Mouse (Mus musculus): ENCODE data around the gene Nxf7. TPM values are rescaled to one million over a fixed set of nuclear protein-coding genes. Genes with fewer than 3 reads are reported as not detected.
"Not testable (repeated sequence)": the region's sequence is repeated elsewhere in the genome, so short reads cannot be mapped to it uniquely, and the experiment has no call there.

Nxf7 gene
- polyA plus RNA-seq, 1 experiment from 2014 or later: not detected

GRCm38 (mm10) chrX:135559665-135560064 is 38.9 kb downstream of the Nxf7 start:
- not testable (repeated sequence) for H3K9me3 ChIP-seq; H3K4me2 ChIP-seq; H3K27me3 ChIP-seq; H3K36me3 ChIP-seq; H3K9ac ChIP-seq; ATAC-seq (ENCODE audit: insufficient number of reproducible peaks, insufficient read depth, low FRiP score, low TSS enrichment, low read depth); H3K4me1 ChIP-seq; H3K27ac ChIP-seq; H3K4me3 ChIP-seq
- WGBS: 27% methylated on average over 8 of the region's 8 CpGs

Other genes starting within 250 kb of the Nxf7 start
- gene Gm5128, start 225.5 kb downstream of the Nxf7 start, polyA plus RNA-seq (2015; fragmentation: Nextera tagmentation; extraction: Ambion mirVana): not detected in 2 replicates
- not detected in 2 replicates for gene Gm7903, start 164.9 kb downstream of the Nxf7 start, polyA plus RNA-seq (2015; fragmentation: Nextera tagmentation; extraction: Ambion mirVana)
- gene AV320801, start 104.2 kb downstream of the Nxf7 start, polyA plus RNA-seq (2015; fragmentation: Nextera tagmentation; extraction: Ambion mirVana): not detected in 2 replicates
- gene Prame, start 28.9 kb upstream of the Nxf7 start, polyA plus RNA-seq (2015; fragmentation: Nextera tagmentation; extraction: Ambion mirVana): not detected in 2 replicates
- 0.11 TPM in 1 of 2 replicates, not detected in the other for gene Tcp11x2, start 95.0 kb upstream of the Nxf7 start, polyA plus RNA-seq (2015; fragmentation: Nextera tagmentation; extraction: Ambion mirVana)
- gene Tmsb15a, start 126.5 kb upstream of the Nxf7 start, polyA plus RNA-seq (2015; fragmentation: Nextera tagmentation; extraction: Ambion mirVana): not detected in 2 replicates
- gene Armcx5, start 144.0 kb upstream of the Nxf7 start, polyA plus RNA-seq (2015; fragmentation: Nextera tagmentation; extraction: Ambion mirVana): 14.0 and 14.5 TPM in 2 replicates
- 52.5 and 56.0 TPM in 2 replicates for gene Gprasp1, start 144.0 kb upstream of the Nxf7 start, polyA plus RNA-seq (2015; fragmentation: Nextera tagmentation; extraction: Ambion mirVana)
- 66.0 and 67.2 TPM in 2 replicates for gene Bhlhb9, start 198.8 kb upstream of the Nxf7 start, polyA plus RNA-seq (2015; fragmentation: Nextera tagmentation; extraction: Ambion mirVana)
- 46.5 and 50.1 TPM in 2 replicates for gene Gprasp2, start 240.3 kb upstream of the Nxf7 start, polyA plus RNA-seq (2015; fragmentation: Nextera tagmentation; extraction: Ambion mirVana)